15 mouse cellular contexts compared by ENCODE assay signal in genomic region chr16:3699281-3699680, GRCm38 (mm10). TPM values are rescaled to one million over a fixed set of nuclear protein-coding genes. Genes with fewer than 3 reads are reported as not detected.
DNase-seq lines count a peak whose midpoint lies in the region; ATAC-seq and TF ChIP-seq lines count a peak whose summit lies in the region.
"Had no signal": no experiment of that assay in that cellular context is flagged by ENCODE, and none has a peak within 500 bp of the region (broad histone marks: within the 10 kb centered on the region; RNA-seq: fewer than 3 reads in every experiment).

No protein-coding gene starts in this region.

- H3K27me3 ChIP-seq in lung, embryonic 14.5 days (ENCODE audit: insufficient read depth, low read length): no peaks in the 10 kb centered on the region
- H3K27me3 ChIP-seq in splenic B cell, adult 2 months (ENCODE audit: control insufficient read depth, insufficient read depth, low read length, poor library complexity, severe bottlenecking): no peaks in the 10 kb centered on the region
- no peaks in the 10 kb centered on the region for H3K27me3 ChIP-seq in midbrain, embryonic 10.5 days (ENCODE audit: low read depth, poor library complexity, severe bottlenecking)
- H3K27me3 ChIP-seq: neural tube, embryonic 12.5 days had no signal

- no peaks in the 10 kb centered on the region for H3K4me1 ChIP-seq in lung, embryonic 14.5 days (ENCODE audit: insufficient read depth)
- H3K4me1 ChIP-seq in lung, adult 2 months (ENCODE audit: control insufficient read depth, insufficient read depth, low read length): no peaks in the 10 kb centered on the region
- no peaks in the 10 kb centered on the region for H3K4me1 ChIP-seq in midbrain, embryonic 10.5 days
- H3K4me1 ChIP-seq: neural tube, embryonic 12.5 days had no signal

- TF ChIP-seq POLR2A in lung, adult 2 months (IDR thresholded peaks at IDR 0.05; ENCODE audit: borderline replicate concordance, extremely low read depth, low read depth, low read length): no peak

- no peak overlapping the region for H3K27ac ChIP-seq in lung, embryonic 14.5 days (ENCODE audit: low read depth)
- no peak overlapping the region for H3K27ac ChIP-seq in midbrain, embryonic 10.5 days (replicated peaks)
- H3K27ac ChIP-seq: neural tube, embryonic 12.5 days had no signal

- no peak for TF ChIP-seq CTCF in lung, embryonic 14.5 days (IDR thresholded peaks at IDR 0.05; ENCODE audit: low read depth)
- TF ChIP-seq CTCF in lung, adult 2 months (IDR thresholded peaks at IDR 0.05; ENCODE audit: insufficient read depth, low read length): no peak

- H3K4me3 ChIP-seq in lung, embryonic 14.5 days (ENCODE audit: low read depth, low read length): no peak overlapping the region
- H3K4me3 ChIP-seq in lung, adult 2 months (replicated peaks; ENCODE audit: extremely low read depth, low read depth, low read length): no peak overlapping the region
- H3K4me3 ChIP-seq in midbrain, embryonic 10.5 days: no peak overlapping the region
- H3K4me3 ChIP-seq: neural tube, embryonic 12.5 days had no signal

- DNase-seq in lung, embryonic 14.5 days: peak; percentile 2
- no peak for DNase-seq in lung, adult 2 months
- peak; percentile 44 for DNase-seq in NIH3T3 (ENCODE audit: low read depth)
- DNase-seq in lung, postnatal 10 days: peak; percentile 7
- DNase-seq in splenic B cell, adult 2 months (ENCODE audit: low read depth, low spot score): peak; percentile 65
- DNase-seq in midbrain, embryonic 10.5 days (ENCODE audit: low spot score): no peak
- no peak for DNase-seq in kidney, adult 11 months
- DNase-seq in frontal cortex, postnatal 10 days (ENCODE audit: low spot score in 2 of 2): no peak
- DNase-seq: cerebellum, adult 11 months; gastrocnemius, postnatal 14 days; kidney, postnatal 10 days had no signal

- WGBS in lung, embryonic 14.5 days: 73% methylated on average over 8 of the region's 8 CpGs
- 75% methylated on average over 8 of the region's 8 CpGs for WGBS in lung, adult 2 months
- 88% methylated on average over 8 of the region's 8 CpGs for WGBS in midbrain, embryonic 10.5 days

- no peak overlapping the region for H3K4me2 ChIP-seq in lung, embryonic 14.5 days
- H3K4me2 ChIP-seq: midbrain, embryonic 11.5 days; neural tube, embryonic 12.5 days had no signal

- H3K36me3 ChIP-seq in lung, embryonic 14.5 days (ENCODE audit: insufficient read depth): no peaks in the 10 kb centered on the region
- no peaks in the 10 kb centered on the region for H3K36me3 ChIP-seq in splenic B cell, adult 2 months (ENCODE audit: control insufficient read depth, insufficient read depth, low read length, poor library complexity, severe bottlenecking)
- no peaks in the 10 kb centered on the region for H3K36me3 ChIP-seq in midbrain, embryonic 10.5 days
- H3K36me3 ChIP-seq: neural tube, embryonic 12.5 days had no signal

- H3K9me3 ChIP-seq in lung, embryonic 14.5 days (ENCODE audit: low read depth, low read length): no peaks in the 10 kb centered on the region
- H3K9me3 ChIP-seq in midbrain, embryonic 10.5 days (replicated peaks): peaks cover 23% of the 10 kb centered on the region; the same call in 1 of the 2 replicates

- no peak for ATAC-seq in lung, embryonic 14.5 days (ENCODE audit: insufficient read depth)

- no peak overlapping the region for H3K9ac ChIP-seq in lung, embryonic 14.5 days
- H3K9ac ChIP-seq: neural tube, embryonic 12.5 days had no signal

RNA-seq across cellular contexts. Expression of gene Mefv, which starts 18.6 kb away (rescaled TPM):
- polyA plus RNA-seq in lung, embryonic 14.5 days (2014; fragmentation: Nextera tagmentation; extraction: Ambion mirVana): not detected in 2 replicates
- 0.38 and 0.54 TPM in 2 replicates for polyA plus RNA-seq in lung, adult 2 months (2012; rRNA removed)
- not detected in 2 replicates for polyA plus RNA-seq in midbrain, embryonic 10.5 days (2016; fragmentation: Nextera tagmentation; extraction: Ambion mirVana)
- polyA plus RNA-seq: forebrain, embryonic 11.5 days; midbrain, embryonic 11.5 days; neural tube, embryonic 12.5 days; stomach, embryonic 14.5 days had no signal

RNA-seq across cellular contexts. Expression of gene Zfp263, which starts 44.6 kb away (rescaled TPM):
- 27.1 and 30.6 TPM in 2 replicates for polyA plus RNA-seq in lung, embryonic 14.5 days (2014; fragmentation: Nextera tagmentation; extraction: Ambion mirVana)
- 7.7 and 8.0 TPM in 2 replicates for polyA plus RNA-seq in lung, adult 2 months (2012; rRNA removed)
- polyA plus RNA-seq in midbrain, embryonic 10.5 days (2016; fragmentation: Nextera tagmentation; extraction: Ambion mirVana): 49.1 and 54.7 TPM in 2 replicates

Comparison
In these comparisons a context has a peak if more than half of its experiments do, and no peak if none do; other contexts are left out.
1. DNase-seq: peak in lung, embryonic 14.5 days (single experiment), NIH3T3 (single experiment), lung, postnatal 10 days (single experiment) and splenic B cell, adult 2 months (single experiment); none in lung, adult 2 months (single experiment), midbrain, embryonic 10.5 days (single experiment), kidney, adult 11 months (single experiment) and frontal cortex, postnatal 10 days (0 of 2).